Mouse (Mus musculus): ENCODE measurements around the gene Nlrp5. TPM values are rescaled to one million over a fixed set of nuclear protein-coding genes. Genes with fewer than 3 reads are reported as not detected.
"Not testable (repeated sequence)": the region's sequence is repeated elsewhere in the genome, so short reads cannot be mapped to it uniquely, and the experiment has no call there.

Nlrp5 gene
- total RNA-seq (2021) (not detected), polyA plus RNA-seq (2012; rRNA removed) (not detected in 2 replicates)
- long read RNA-seq: 0 reads

DNA sequence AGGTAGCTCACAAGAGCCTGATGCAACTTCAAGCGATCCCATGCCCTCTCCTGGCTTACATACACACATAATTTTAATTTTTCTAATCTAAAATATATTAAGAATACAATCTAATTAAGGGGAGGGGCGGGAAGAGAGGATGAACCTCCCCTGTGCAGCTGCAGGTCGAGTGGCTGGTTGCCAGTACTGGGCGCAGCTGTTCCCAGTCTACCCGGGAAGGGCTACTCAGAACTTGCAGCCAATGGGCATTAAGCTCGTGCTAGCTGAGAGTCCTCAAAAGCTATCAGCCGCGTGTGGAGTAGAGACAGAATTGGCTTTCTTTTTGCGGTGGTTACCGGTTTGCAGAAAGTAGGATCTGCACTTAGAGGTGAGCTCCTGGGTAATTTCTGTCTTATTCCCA lies at the start of gene Nlrp5:
TSS of gene Nlrp5 (plus strand) at position 301 of the 400 bp plus-strand sequence.
- no peak for DNase-seq

DNA sequence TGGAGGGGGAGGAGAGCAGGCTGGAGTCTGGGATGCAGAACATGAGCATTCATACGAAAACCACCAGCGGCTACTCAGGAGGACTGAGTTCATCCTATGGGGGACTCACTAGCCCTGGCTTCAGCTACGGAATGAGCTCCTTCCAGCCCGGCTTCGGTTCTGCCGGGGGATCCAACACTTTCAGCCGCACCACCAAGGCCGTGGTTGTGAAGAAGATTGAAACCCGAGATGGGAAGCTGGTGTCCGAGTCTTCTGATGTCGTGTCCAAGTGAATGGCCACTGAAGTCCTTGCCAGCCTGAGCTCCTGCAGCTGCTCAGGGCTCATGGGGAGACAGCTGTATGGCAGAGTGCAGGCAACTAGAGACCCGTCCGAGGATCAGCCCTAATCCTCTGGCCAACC lies 27.4 kb upstream of the Nlrp5 start:
- not testable (repeated sequence) for DNase-seq

DNA sequence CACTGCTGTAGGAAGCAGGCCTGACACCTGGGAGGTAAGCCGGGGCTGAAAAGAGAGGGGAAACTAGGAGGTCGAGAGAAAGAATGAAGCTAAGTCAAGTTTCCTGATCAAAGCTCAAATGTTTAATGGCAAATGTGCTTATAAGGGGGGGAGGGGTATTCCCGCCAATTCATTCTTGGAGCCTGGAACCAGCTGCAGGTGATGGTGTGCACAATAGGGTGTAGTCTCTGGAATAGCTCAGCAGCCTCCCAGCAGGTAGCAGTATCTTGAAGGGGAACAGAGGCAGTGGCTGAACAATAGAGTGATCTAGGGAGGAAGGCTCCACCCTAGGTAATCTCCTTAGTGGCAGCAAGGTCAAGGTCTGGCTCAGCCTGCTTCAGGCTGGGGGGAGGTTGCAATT lies 84.5 kb downstream of the Nlrp5 start:
- not testable (repeated sequence) for DNase-seq

DNA sequence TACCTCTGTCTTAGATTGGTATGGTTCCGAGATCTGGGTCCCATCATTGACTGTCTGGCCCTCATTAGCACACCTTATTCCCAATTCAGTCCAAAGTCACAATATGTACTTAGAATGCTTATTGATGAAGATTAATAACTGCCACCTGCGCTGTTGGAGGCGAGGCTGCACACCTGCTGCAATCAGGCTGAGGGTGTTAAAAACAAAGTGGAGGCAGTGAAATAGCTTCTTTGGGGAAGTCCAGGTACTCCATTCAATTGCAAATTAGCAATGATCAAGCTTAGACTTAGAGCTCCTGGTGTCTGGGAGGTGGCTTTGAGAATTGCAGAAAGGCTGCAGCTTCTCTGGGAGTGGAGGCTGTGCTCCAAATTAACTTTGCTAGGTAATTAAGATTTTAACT lies 85.1 kb downstream of the Nlrp5 start:
- DNase-seq: not testable (repeated sequence)

DNA sequence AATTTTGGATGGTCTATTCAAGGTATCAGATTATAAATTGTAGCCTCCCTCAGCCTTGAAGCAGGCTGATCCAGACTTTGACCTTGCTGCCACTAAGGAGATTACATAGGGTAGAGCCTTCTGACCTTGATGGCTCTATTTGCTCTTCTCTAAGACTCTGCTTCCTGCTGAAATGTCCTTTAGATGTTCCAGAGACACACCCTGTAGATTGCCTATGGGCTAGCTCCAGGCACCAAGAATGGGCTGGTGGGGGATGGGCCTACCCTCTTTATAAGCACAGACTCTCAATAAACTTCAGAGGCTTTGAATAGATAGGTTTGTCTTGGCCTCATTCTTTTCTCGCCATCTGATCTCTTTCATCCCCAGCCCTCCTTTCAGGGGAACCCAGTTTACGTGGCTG lies 87.2 kb downstream of the Nlrp5 start:
- DNase-seq: not testable (repeated sequence)

Small RNA genes within 50 kb of the gene (microRNA-seq; reads per million reads assigned to microRNA genes)
- 0 reads per million in 2 experiments for gene Gm25196

Other genes starting within 250 kb of the Nlrp5 start
- not detected for gene Gm10662, start 241.4 kb upstream of the Nlrp5 start, total RNA-seq (2021)
- not detected in 2 replicates for gene Gm10662, start 241.4 kb upstream of the Nlrp5 start, polyA plus RNA-seq (2012; rRNA removed)
- gene Vmn1r165, start 168.6 kb upstream of the Nlrp5 start, total RNA-seq (2021): not detected
- not detected in 2 replicates for gene Vmn1r165, start 168.6 kb upstream of the Nlrp5 start, polyA plus RNA-seq (2012; rRNA removed)
- not detected for gene Vmn1r166, start 134.2 kb upstream of the Nlrp5 start, total RNA-seq (2021)
- not detected in 2 replicates for gene Vmn1r166, start 134.2 kb upstream of the Nlrp5 start, polyA plus RNA-seq (2012; rRNA removed)
- gene Gm6902, start 107.0 kb upstream of the Nlrp5 start, total RNA-seq (2021): not detected
- gene Gm6902, start 107.0 kb upstream of the Nlrp5 start, polyA plus RNA-seq (2012; rRNA removed): not detected in 2 replicates
- not detected for gene Nlrp4e, start 84.7 kb upstream of the Nlrp5 start, total RNA-seq (2021)
- gene Nlrp4e, start 84.7 kb upstream of the Nlrp5 start, polyA plus RNA-seq (2012; rRNA removed): not detected in 2 replicates
- gene Vmn1r167, start 121.3 kb downstream of the Nlrp5 start, total RNA-seq (2021): not detected
- not detected in 2 replicates for gene Vmn1r167, start 121.3 kb downstream of the Nlrp5 start, polyA plus RNA-seq (2012; rRNA removed)
- not detected for gene Vmn1r168, start 153.8 kb downstream of the Nlrp5 start, total RNA-seq (2021)
- not detected in 2 replicates for gene Vmn1r168, start 153.8 kb downstream of the Nlrp5 start, polyA plus RNA-seq (2012; rRNA removed)
- not detected for gene Vmn1r169, start 189.6 kb downstream of the Nlrp5 start, total RNA-seq (2021)
- not detected in 2 replicates for gene Vmn1r169, start 189.6 kb downstream of the Nlrp5 start, polyA plus RNA-seq (2012; rRNA removed)
- gene Vmn1r170, start 220.3 kb downstream of the Nlrp5 start, total RNA-seq (2021): not detected
- gene Vmn1r170, start 220.3 kb downstream of the Nlrp5 start, polyA plus RNA-seq (2012; rRNA removed): not detected in 2 replicates
- gene Vmn1r171, start 244.8 kb downstream of the Nlrp5 start, total RNA-seq (2021): not detected
- not detected in 2 replicates for gene Vmn1r171, start 244.8 kb downstream of the Nlrp5 start, polyA plus RNA-seq (2012; rRNA removed)

Measured in adrenal gland, adult 2 months (tissue).